Comparison of ENCODE assay signal across 8 mouse cellular contexts in genomic region chr10:98494354-98494753, GRCm38 (mm10).
DNase-seq lines count a peak whose midpoint lies in the region; ATAC-seq and TF ChIP-seq lines count a peak whose summit lies in the region.

No protein-coding gene starts in this region.

- peak overlapping the region; percentile 9; the same call in 1 of the 2 replicates for H3K27ac ChIP-seq in layer of hippocampus, adult 2 months
- no peak overlapping the region for H3K27ac ChIP-seq in lung, embryonic 16.5 days (ENCODE audit: low read length)

- 15% methylated on average over 8 of the region's 8 CpGs for WGBS in lung, embryonic 16.5 days

- DNase-seq in adrenal gland, postnatal 4 days (ENCODE audit: low spot score in 2 of 2), result peak; percentile 13 to 38
- DNase-seq in heart, postnatal 25 days (ENCODE audit: low spot score), result peak; percentile 30
- peak; percentile 63 to 72 for DNase-seq in layer of hippocampus, adult 2 months (ENCODE audit: low spot score in 2 of 2)
- peak; percentile 60 for DNase-seq in retina, adult 2 months (ENCODE audit: low read depth, low spot score)
- DNase-seq in thymus, postnatal 36 days, result peak; percentile 42 to 43

- intact Hi-C loops in heart, postnatal 25 days (cut with DNase I), result loop anchor here (1.0 to 5.0 kb wide), 3 partner anchors 418 to 591 kb away; partner anchors contain the start of gene Atp2b1

- no peak overlapping the region for H3K4me3 ChIP-seq in E14TG2a.4 (replicated peaks; ENCODE audit: low read length)
- H3K4me3 ChIP-seq in layer of hippocampus, adult 2 months, result no peak overlapping the region
- no peak overlapping the region for H3K4me3 ChIP-seq in lung, embryonic 16.5 days (ENCODE audit: low read length)

- ATAC-seq in erythroblast, adult 5-6 weeks (replicated peaks; ENCODE audit: low FRiP score, poor library complexity, severe bottlenecking), result peak; percentile 60; the same call in 1 of the 2 replicates
- peak; percentile 72; the same call in 1 of the 2 replicates for ATAC-seq in lung, embryonic 16.5 days (ENCODE audit: low read depth)

- no peaks in the 10 kb centered on the region for H3K27me3 ChIP-seq in E14TG2a.4 (ENCODE audit: insufficient read depth, low read length)
- no peaks in the 10 kb centered on the region for H3K27me3 ChIP-seq in lung, embryonic 16.5 days (ENCODE audit: control insufficient read depth, insufficient read depth, low read depth, low read length)

- no peaks in the 10 kb centered on the region for H3K36me3 ChIP-seq in E14TG2a.4 (ENCODE audit: insufficient read depth, low read length)
- no peaks in the 10 kb centered on the region for H3K36me3 ChIP-seq in lung, embryonic 16.5 days (ENCODE audit: control insufficient read depth, insufficient read depth, low read length)

- H3K9ac ChIP-seq in lung, embryonic 16.5 days (ENCODE audit: low read length), result no peak overlapping the region

- H3K4me1 ChIP-seq in E14TG2a.4 (replicated peaks; ENCODE audit: low read depth, low read length), result no peaks in the 10 kb centered on the region
- no peaks in the 10 kb centered on the region for H3K4me1 ChIP-seq in lung, embryonic 16.5 days (replicated peaks; ENCODE audit: control insufficient read depth, insufficient read depth, low read length)

- H3K9me3 ChIP-seq in E14TG2a.4 (ENCODE audit: low read length), result no peaks in the 10 kb centered on the region
- H3K9me3 ChIP-seq in lung, embryonic 16.5 days (ENCODE audit: control insufficient read depth, low read length), result no peaks in the 10 kb centered on the region

- no peak overlapping the region for H3K4me2 ChIP-seq in lung, embryonic 16.5 days (ENCODE audit: low read depth, low read length)

- peak; percentile 52 for TF ChIP-seq CTCF in E14TG2a.4 (conservative IDR thresholded peaks at IDR 0.05; ENCODE audit: low read length)
- TF ChIP-seq CTCF in layer of hippocampus, adult 2 months (conservative IDR thresholded peaks at IDR 0.05), result peak; percentile 86
